Mouse (Mus musculus) lung, postnatal 0 days (tissue): ENCODE measurements around the gene Rgs10. TPM values are rescaled to one million over a fixed set of nuclear protein-coding genes. Genes with fewer than 3 reads are reported as not detected.

Source experiments
- ATAC-seq: fragments of 200-750 bp; cut with Nextera tagmentation; 2 replicates; pipeline ENCODE4 v1.8.0; 2017; ENCODE audit warnings: moderate library complexity
- DNase-seq: peaks from one replicate; pipeline ENCODE4 v3.0.0-alpha.2; 2016; ENCODE audit warnings: low spot score
- H3K27ac ChIP-seq: fragments of 300-500 bp; sonication (generic); 2 replicates; pipeline ENCODE4 v1.5.1; 2014; ENCODE audit warnings: antibody characterized with exemption, mild to moderate bottlenecking, low read length, mixed read lengths
- H3K27me3 ChIP-seq: fragments of 300-500 bp; sonication (generic); replicated peaks from 2 replicates; pipeline ENCODE4 v1.6.1; 2014; ENCODE audit warnings: low read length, mixed read lengths; ENCODE audit not compliant: insufficient read depth
- H3K36me3 ChIP-seq: fragments of 300-500 bp; sonication (generic); 2 replicates; pipeline ENCODE4 v1.6.1; 2014; ENCODE audit warnings: low read length, mixed read lengths; ENCODE audit not compliant: insufficient read depth
- H3K4me1 ChIP-seq: fragments of 300-500 bp; sonication (generic); 2 replicates; pipeline ENCODE4 v1.6.1; 2014; ENCODE audit warnings: antibody characterized with exemption, low read depth, low read length, mixed read lengths; ENCODE audit not compliant: insufficient read depth
- H3K4me2 ChIP-seq: fragments of 300-500 bp; sonication (generic); replicated peaks from 2 replicates; pipeline ENCODE4 v1.6.1; 2014; ENCODE audit warnings: low read depth, mild to moderate bottlenecking, low read length, moderate library complexity, mixed read lengths
- H3K4me3 ChIP-seq: fragments of 300-500 bp; sonication (generic); 2 replicates; pipeline ENCODE4 v1.5.1; 2014; ENCODE audit warnings: low read depth, low read length
- H3K9ac ChIP-seq: fragments of 300-500 bp; sonication (generic); replicated peaks from 2 replicates; pipeline ENCODE4 v1.6.1; 2014; ENCODE audit warnings: low read depth, mild to moderate bottlenecking
- H3K9me3 ChIP-seq: fragments of 300-500 bp; sonication (generic); 2 replicates; pipeline ENCODE4 v1.6.1; 2016; ENCODE audit warnings: low read length, mixed read lengths
- CTCF ChIP-seq: IDR thresholded peaks from 2 replicates; pipeline ENCODE4 v1.5.1; 2016; ENCODE audit warnings: antibody characterized with exemption, mild to moderate bottlenecking
- EP300 ChIP-seq: IDR thresholded peaks from 2 replicates; pipeline ENCODE4 v1.6.1; 2016; ENCODE audit warnings: antibody characterized with exemption, mild to moderate bottlenecking, control low read depth
- WGBS: fragments of 180-500 bp; shearing (Covaris S2); extraction: QIAGEN DNeasy Blood & Tissue Kit; methylation state at CpG from one replicate; pipeline ENCODE4 v1.1.7; 2014; 5-methylcytosine and 5-hydroxymethylcytosine counted together
- polyA plus RNA-seq: library from polyadenylated mRNA; unstranded; fragments of >200 nt; fragmentation: Nextera tagmentation; extraction: Ambion mirVana; gene quantifications from 2 replicates; pipeline ENCODE4 v1.2.1, GENCODE M21; 2015

Rgs10 gene
- polyA plus RNA-seq, 1 experiment from 2014 or later, result 43.1 TPM

- Histone ChIP-seq H3K27me3 (no peaks in the 10 kb centered on the region), H3K36me3 (no peaks in the 10 kb centered on the region), H3K27ac (no peak overlapping the region), H3K9ac (no peak overlapping the region), H3K4me3 (no peak overlapping the region), H3K4me1 (no peaks in the 10 kb centered on the region), H3K4me2 (no peak overlapping the region), H3K9me3 (no peaks in the 10 kb centered on the region)
- ATAC-seq (no peak), DNase-seq (no peak)
- WGBS, result 63% methylated on average over 10 of the region's 10 CpGs
- TF ChIP-seq CTCF (no peak), EP300 (no peak)
These were observed 14.0 kb upstream of the Rgs10 start for GRCm38 (mm10) chr7:128432574-128432973.

- Histone ChIP-seq H3K27me3 (peaks cover 5% of the 10 kb centered on the region; the same call in 1 of the 2 replicates), H3K9me3 (no peaks in the 10 kb centered on the region)
These were observed 3.9 kb upstream of the Rgs10 start for GRCm38 (mm10) chr7:128422491-128422890.

GRCm38 (mm10) chr7:128421701-128422100 lies 3.1 kb upstream of the Rgs10 start:
- no peak overlapping the region for H3K9ac ChIP-seq
- no peak overlapping the region for H3K4me2 ChIP-seq
- H3K36me3 ChIP-seq, result no peaks in the 10 kb centered on the region
- DNase-seq, result no peak
- H3K27ac ChIP-seq, result no peak overlapping the region
- 77% methylated on average over 7 of the region's 7 CpGs for whole genome bisulfite sequencing
- peaks cover 8% of the 10 kb centered on the region for H3K4me1 ChIP-seq
- no peak for TF ChIP-seq CTCF
- TF ChIP-seq EP300, result no peak
- peaks cover 8% of the 10 kb centered on the region; the same call in 1 of the 2 replicates for H3K27me3 ChIP-seq
- no peak overlapping the region for H3K4me3 ChIP-seq
- no peak for ATAC-seq
- no peaks in the 10 kb centered on the region for H3K9me3 ChIP-seq

More at GRCm38 (mm10) chr7:128422491-128422890, 3.9 kb upstream of the Rgs10 start:
- Histone ChIP-seq H3K4me1 (peaks cover 6% of the 10 kb centered on the region), H3K4me3 (no peak overlapping the region), H3K4me2 (no peak overlapping the region), H3K36me3 (no peaks in the 10 kb centered on the region), H3K9ac (no peak overlapping the region), H3K27ac (no peak overlapping the region)
- 59% methylated on average over 3 of the region's 3 CpGs for WGBS
- no peak for DNase-seq
- no peak for ATAC-seq
- TF ChIP-seq CTCF, result no peak
- TF ChIP-seq EP300, result no peak

GRCm38 (mm10) chr7:128419690-128420089 lies 1.1 kb upstream of the Rgs10 start:
- Histone ChIP-seq H3K4me2 (no peak overlapping the region), H3K27ac (no peak overlapping the region), H3K27me3 (peaks cover 8% of the 10 kb centered on the region; the same call in 1 of the 2 replicates), H3K4me3 (no peak overlapping the region), H3K36me3 (no peaks in the 10 kb centered on the region), H3K9me3 (no peaks in the 10 kb centered on the region), H3K9ac (no peak overlapping the region), H3K4me1 (peaks cover 8% of the 10 kb centered on the region)
- TF ChIP-seq CTCF (no peak), EP300 (no peak)
- ATAC-seq (no peak), DNase-seq (no peak)
- WGBS, result 23% methylated on average over 9 of the region's 9 CpGs

- Histone ChIP-seq H3K9me3 (no peaks in the 10 kb centered on the region), H3K27ac (peak overlapping the region; percentile 26; the same call in 1 of the 2 replicates), H3K4me1 (peaks cover 8% of the 10 kb centered on the region), H3K36me3 (no peaks in the 10 kb centered on the region), H3K4me3 (peak overlapping the region; percentile 76), H3K9ac (peak overlapping the region; percentile 54), H3K27me3 (peaks cover 8% of the 10 kb centered on the region; the same call in 1 of the 2 replicates), H3K4me2 (peak overlapping the region; percentile 96)
- ATAC-seq (no peak), DNase-seq (no peak)
- WGBS, result 3% methylated on average over 32 of the region's 32 CpGs
- TF ChIP-seq EP300 (no peak), CTCF (no peak)
These were observed 1.2 kb downstream of the Rgs10 start for GRCm38 (mm10) chr7:128417226-128417929.

GRCm38 (mm10) chr7:128416664-128417063 lies 1.9 kb downstream of the Rgs10 start:
- Histone ChIP-seq H3K9ac (no peak overlapping the region), H3K4me2 (peak overlapping the region; percentile 96; the same call in 1 of the 2 replicates), H3K9me3 (no peaks in the 10 kb centered on the region), H3K27me3 (peaks cover 8% of the 10 kb centered on the region; the same call in 1 of the 2 replicates), H3K4me1 (peaks cover 8% of the 10 kb centered on the region), H3K36me3 (no peaks in the 10 kb centered on the region), H3K4me3 (no peak overlapping the region), H3K27ac (no peak overlapping the region)
- DNase-seq (no peak), ATAC-seq (no peak)
- no peak for TF ChIP-seq CTCF
- TF ChIP-seq EP300, result no peak
- 60% methylated on average over 6 of the region's 6 CpGs for WGBS
